Mouse (Mus musculus) right cerebral cortex, adult 18-20 months (tissue): Measurements from ENCODE around the gene Olig2.
"Not testable (repeated sequence)": the region's sequence is repeated elsewhere in the genome, so short reads cannot be mapped to it uniquely, and the experiment has no call there.

Experiments used
- DNase-seq: peaks from one replicate; pipeline ENCODE4 v3.0.0; 2022; ENCODE audit warnings: mixed read lengths

Gene Olig2

DNA sequence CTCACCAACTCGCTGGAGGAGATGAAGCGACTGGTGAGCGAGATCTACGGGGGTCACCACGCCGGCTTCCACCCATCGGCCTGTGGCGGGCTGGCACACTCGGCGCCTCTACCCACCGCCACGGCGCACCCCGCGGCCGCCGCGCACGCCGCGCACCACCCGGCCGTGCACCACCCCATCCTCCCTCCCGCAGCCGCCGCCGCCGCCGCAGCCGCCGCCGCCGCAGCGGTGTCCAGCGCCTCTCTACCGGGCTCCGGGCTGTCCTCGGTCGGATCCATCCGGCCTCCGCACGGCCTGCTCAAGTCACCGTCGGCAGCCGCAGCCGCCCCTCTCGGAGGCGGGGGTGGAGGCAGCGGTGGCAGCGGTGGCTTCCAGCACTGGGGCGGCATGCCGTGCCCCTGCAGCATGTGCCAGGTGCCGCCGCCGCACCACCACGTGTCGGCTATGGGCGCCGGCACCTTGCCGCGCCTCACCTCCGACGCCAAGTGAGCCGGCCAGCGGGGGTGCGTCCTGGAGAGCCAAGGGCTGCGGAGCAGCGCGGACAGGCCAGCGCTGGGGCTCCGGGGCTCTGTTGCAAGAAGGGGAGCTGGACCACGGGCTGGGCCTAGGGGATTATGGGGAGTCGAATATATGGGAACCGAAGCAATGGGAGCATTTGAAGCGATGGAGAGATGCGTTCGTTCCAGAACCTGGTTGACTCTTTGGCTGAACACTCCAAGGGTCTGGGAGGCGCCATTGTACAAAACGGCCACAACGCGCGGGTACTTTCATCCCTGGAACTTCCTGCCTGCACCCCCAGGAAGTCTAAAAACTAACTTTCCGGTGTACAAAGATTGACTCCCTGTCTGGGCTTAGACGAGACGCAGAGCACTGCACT, 1.9 kb downstream of the Olig2 start:
- DNase-seq, result no peak

DNA sequence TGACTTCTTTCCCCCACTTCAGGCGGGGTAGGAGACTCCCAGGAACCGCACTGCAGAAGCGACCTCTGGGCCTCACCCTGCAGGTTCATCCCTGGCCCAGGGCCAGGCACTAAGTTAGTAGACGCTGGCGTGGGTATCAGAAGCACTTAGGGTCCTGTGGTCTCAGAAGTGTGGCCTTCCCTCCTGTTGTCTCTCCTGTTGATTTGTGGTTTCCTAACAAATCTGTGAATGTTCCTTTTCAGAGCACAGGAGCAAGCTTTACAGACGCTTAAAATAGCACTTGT, 2.4 kb downstream of the Olig2 start:
- no peak for DNase-seq

DNA sequence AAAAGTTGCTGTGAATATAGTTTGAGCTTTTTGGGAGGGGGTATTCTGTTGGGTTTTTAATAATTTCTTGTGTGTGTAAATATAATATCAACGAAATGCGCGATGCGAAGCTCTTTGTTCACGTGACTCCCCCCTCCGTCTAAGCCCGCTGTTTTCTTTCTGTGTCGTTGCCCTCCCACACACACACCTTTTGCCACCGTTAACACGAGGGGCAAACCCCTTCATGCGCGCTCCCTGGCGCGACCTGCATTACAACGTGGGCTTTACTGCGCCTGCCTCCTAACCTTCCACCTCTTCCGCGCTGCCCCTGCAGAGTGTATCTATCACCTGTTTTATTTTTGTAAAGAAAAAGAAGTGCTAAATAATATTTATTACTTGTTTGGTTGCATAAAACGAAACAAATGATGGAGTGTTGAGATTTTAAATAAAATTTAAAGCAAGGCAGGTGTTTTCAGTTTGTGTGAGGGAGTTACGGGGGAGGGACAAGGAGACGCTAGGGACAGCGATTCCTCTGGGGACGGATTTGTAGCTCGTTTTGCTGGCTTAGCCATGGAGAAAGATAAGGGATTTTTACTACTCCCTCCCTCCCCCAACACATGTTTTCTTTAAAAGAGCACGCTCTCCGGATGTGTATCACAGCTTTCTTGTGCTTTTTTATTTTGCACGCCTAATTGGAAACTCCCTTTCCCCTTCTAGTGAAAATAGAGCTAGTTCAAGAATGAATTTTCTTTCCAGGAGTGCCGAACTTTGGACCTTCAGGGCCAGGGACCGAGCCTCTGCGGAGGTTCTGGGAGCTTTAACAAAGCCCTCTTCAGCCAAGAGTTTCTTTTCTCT, 3.2 kb downstream of the Olig2 start:
- DNase-seq, result no peak

DNA sequence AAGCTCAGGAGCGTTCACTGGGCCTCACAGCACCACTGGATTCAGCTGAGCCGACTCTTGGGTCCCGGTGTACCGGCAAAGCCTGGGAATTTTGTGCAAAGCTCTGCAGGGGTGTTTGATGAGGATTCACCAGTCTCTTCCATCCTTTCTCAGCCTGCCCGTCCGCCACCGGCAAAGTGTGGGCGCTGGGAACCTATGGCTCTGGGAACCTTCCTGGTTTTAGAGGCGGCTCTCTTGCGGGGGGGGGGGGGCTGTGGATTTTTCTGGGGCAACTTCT, 3.8 kb downstream of the Olig2 start:
- DNase-seq, result no peak

DNA sequence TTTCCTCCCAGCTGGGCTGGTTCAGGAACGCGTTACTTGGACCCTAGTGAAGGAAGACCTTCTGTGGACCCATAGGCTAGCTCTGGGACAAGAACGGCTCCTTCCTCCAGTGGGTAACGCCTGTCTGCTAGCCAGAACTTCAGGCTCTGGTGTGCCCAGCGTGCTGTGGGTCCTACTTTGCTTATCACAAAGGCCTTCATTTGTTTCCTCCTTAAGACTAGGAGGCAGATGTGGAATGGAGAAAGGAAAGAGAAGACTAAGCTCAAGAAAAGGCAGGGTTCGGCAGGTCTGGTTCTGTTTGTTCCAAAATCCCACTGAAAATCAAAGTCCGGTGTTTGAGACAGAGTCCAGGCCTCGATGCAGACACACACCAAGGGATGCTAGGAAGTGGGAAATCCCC, 4.4 kb downstream of the Olig2 start:
- no peak for DNase-seq

DNA sequence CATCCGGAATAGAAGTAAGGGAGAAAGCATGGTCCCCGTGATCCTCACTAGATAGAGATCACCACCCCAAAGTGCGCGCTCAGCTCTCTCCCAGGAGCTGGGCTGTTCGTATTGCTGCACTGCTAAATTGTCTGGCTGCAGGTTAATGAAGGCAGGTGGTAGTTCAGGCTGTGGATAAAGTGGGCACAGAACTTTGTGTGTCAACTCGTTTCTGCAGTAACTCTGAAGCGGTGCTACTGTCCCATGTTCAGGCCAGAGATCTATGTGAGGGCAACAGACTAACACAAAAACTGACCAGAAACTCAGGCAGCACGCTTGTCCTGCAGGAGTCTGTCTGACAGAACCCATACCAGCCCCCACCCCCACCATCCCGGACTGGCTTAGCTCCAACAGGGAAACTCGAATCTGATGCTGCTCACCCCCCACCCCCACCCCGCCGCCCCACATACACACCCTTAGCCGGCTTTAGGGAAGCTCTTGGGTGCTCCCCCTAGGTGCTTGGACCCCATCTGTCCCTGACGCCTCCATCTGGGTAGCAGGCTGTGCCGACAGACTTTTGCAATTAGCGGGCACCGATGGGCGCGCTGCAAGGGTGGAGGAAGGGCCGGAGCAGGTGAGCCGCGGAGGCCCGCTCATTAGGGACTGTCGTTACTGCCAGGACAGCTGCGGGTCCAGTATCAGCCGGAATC, 6.7 kb downstream of the Olig2 start:
- no peak for DNase-seq

DNA sequence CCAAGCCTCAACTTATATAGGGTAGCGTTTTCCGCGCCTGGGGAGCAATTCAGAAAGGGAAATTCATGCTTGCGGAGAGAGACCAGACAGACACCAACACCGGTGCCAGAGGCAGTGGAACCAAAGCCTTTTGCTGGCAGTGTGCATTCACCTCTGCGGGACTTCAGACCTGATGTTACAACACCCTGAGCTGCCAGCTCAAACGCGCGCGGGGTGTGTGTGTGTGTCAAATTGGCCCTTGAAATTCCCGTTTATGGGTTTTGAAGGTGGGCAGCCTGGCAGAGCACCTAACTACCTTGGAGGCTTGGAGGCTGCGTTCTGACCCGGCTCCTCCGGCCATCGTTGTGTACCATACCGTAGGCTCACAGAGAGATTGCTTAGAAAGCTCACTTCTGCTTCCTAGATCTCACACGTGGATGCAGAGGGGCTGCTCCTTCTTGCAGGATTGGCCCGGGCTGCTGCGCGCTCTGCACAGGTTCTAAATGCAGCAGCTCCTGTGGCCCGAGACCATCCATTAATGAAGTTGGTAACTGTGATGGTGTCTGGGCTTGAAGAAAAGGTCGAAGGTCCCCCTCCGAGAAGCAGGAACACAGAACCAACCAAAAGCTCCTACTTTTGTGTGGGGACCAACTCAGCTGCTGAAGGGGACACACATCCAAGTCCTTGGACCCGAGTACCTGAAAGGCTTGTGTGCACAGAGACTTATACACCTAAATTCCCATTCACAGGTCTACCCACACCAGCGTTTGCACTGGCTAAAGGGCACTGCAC, 7.4 kb downstream of the Olig2 start:
- no peak for DNase-seq

DNA sequence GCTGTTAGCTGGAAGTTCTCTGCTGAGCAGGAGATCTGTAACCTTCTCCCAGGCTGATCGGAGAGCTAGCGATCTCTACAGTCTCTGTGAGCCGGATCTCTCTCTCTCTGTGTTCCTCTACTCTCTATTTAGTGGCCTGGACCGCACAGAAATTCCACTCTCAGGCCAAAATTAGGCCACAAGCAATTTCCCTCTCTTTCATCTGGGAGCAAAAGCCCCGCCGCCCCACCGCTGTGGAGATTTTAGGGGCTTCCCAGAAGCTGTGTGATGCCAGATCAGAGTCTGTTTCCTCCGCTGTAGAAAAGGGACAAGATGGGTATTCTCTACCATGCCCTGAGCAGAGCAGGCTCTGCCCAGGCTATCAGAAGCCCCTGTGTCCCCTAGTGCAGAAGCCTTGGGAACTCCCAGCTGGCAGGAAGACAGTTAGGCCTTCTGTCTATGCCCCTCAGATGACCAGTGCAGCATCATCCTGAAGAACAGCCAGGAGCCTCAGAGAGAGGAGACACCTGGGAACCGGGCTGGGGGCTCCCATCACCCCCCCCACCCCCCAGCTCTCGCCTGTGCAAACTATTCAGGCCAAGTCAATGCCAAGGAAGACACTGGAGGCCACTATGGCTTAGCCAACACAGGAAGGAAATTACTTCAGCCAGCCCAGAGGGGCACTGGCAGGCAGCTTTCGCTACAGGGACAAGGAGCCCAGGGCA, 8.1 kb downstream of the Olig2 start:
- DNase-seq, result no peak

DNA sequence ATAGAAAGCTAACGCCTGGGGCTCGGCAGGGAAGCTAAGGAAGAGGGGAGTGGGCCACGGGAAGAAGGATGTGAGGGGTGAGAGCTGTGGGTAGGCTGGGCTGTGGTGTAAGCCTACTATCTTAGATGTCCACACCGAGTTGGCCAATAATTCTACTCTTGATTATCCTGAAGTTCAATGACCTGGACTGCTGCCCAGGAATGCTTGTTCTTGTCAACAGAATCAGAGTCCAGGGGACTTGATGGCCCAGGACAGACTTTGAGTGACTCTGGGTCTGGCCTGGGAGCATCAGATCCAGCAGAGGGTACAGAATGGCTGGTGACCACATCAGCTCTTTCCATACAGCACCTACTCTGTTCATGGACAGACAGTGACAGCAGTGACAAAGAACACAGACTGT, 13.8 kb downstream of the Olig2 start:
- DNase-seq, result no peak

DNA sequence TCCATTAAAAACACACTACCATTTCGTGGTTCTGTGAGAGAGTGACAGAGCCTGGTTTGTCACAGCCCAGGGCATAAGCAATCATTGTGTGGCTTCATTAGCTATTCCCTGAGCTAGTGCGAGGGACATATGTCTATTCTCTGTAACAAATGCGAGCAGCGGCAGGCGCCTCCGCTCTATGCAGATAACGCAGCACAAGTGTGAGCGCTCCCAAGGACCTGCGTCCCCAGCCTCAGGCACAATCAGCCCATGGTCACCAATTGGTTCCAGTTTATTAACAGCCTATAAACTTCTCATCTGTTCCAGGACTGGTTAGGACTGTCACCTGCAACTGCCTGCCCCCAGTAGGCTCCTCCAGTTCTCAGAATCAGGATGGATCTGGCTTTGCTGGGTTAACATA, 21.0 kb downstream of the Olig2 start:
- DNase-seq, result no peak

DNA sequence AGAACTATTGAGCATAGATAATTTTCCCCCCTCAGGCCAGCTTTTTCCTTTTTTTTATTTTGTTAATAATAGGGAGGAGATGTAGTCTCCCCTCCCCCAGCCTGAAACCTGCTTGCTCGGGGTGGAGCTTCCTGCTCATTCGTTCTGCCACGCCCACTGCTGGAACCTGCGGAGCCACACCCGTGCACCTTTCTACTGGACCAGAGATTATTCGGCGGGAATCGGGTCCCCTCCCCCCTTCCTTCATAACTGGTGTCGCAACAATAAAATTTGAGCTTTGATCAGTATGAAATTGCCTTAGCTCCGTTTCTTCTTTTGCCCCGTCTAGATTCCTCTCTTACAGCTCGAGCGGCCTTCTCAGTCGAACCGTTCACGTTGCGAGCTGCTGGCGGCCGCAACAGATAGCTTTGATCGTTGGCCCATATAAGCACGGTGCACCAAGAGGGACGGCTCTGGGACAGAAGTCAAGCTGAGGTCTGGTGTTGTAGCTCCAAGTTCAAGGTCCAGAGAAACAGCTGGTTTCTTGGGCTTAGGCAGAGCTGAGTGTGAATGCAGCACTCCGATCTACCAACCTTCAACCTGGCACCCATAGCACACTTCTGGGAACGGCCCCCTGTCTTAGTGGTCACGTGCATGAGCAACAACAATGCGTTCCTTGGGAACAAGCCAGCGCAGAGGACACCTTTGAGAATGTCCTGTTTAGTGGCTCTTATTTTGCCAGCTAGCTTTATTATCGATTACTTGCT, 30.3 kb downstream of the Olig2 start:
- DNase-seq, result not testable (repeated sequence)

DNA sequence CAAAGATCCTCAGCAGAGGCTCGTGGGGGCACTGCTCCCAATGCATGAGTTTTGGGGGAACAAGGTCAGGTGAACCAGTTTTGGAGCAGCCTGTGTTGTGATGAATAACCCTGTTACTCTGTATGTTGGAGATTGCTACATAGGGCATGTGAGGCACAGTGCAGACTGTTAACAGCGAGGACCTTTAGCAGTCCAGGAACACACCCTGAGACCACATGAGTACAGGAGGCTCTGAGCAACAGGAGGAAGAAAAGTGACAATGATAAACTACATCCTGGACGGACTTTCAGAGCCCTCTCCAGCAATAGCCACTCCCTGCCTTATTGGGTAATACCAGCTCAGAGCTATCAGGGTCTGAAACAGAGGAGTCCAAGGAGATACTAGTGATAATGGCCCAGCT, 33.7 kb downstream of the Olig2 start:
- DNase-seq, result no peak

DNA sequence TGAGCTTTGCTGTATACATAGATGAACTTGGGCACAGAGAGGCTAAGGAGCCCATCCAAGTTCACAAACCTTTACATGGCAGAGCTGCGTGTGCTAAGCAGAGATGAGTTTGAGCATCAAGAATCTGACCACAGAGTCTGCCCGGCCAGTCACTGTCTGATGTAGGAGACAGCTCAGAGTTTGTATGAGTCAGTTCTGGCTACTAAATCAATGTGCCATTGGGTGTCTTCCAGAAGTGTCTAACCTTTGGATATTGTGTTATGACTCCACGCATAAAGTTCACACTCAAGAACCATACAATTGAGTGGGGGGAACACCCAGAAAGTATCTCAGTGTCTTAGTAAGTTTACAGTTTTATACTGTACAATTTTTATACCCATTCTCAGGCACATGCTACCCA, 35.6 kb downstream of the Olig2 start:
- DNase-seq, result no peak

DNA sequence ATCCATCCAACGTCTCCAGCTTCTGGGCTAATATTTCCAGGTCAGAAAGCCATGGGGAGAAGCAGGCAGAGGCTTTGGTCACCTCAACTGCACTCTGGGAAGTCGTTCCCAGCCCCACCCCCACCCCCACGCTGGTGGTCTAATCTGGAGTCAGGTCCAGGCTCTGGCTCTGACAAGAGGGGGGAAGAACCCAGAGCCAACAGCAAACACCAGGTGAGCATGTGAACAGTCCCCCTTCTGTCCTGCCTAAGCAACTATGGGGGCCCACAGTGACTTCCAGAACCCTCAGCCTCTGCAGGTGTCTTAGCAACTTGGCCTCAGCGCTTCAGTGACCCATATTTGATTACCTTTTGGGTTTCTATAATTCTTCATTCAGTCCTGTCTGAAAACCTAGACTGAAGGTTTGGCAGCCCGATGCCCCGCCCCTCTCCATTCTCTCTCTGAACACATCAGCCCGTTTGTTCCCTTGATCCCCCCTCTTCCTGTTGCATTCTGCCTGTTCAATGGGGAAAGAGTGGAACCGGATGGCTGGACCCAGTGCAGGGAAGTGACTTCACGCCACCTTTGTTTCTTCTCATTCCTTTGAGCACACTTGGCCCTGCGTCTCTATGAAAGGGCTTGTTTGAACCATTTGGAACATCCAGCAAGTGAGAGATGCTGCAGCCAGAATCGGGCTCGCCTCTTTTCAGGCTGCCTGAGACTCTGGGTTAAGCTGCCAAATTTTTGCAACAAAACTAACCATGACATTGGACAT, 37.4 kb downstream of the Olig2 start:
- DNase-seq, result peak; percentile 38

DNA sequence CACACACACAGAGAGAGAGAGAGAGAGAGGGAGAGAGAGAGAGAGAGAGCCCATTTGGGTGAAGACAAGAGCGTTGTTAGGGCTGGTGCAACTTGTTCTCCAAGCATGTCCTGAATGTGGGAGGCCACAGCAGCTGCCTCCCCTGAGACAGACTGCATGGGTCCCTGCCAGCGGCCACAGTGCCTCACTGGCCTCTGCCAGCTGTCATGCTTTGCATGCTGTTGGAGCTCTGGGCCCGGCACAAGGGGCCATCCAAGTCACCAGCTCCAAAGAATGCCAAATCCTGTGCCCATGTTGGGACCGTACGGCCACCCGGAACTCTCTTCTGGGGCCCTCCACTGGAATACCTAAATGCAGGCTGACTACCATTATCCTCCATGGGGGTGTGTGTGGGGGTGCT, 40.7 kb downstream of the Olig2 start:
- DNase-seq, result peak; percentile 74

DNA sequence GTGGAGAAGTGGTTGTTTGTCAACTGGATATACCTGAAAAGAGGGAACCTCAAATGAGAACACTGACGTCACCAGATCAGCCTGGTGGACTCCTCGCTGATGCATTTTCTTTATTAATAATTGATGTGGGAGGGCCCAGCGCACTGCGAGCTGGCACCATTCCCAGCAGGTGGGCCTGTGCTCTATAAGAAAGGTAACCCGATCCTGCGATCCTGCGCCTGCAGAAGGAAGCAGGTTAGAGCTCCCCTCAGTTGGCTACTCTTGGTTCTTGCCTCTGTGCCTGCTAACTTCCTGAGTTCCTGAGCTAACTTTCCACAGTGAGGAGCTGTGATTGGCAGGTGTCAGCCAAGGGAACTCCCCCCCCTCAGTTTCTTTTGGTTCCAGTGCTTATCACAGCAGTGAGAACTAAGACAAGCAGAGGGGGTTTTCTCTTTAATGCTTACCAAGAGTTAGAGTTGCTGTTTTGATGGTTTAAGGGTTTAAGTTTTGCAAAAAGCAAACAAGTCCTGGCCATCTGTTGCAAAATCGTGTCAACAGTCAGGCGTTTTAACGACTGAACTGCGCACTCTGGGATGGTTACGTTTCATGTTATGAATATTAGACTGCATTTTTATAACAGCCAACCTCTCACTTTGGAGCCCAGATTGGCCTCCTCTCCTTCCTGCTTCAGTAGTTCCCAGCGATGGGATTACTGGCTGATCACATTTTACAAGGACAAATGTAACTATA, 43.6 kb downstream of the Olig2 start:
- DNase-seq, result no peak

DNA sequence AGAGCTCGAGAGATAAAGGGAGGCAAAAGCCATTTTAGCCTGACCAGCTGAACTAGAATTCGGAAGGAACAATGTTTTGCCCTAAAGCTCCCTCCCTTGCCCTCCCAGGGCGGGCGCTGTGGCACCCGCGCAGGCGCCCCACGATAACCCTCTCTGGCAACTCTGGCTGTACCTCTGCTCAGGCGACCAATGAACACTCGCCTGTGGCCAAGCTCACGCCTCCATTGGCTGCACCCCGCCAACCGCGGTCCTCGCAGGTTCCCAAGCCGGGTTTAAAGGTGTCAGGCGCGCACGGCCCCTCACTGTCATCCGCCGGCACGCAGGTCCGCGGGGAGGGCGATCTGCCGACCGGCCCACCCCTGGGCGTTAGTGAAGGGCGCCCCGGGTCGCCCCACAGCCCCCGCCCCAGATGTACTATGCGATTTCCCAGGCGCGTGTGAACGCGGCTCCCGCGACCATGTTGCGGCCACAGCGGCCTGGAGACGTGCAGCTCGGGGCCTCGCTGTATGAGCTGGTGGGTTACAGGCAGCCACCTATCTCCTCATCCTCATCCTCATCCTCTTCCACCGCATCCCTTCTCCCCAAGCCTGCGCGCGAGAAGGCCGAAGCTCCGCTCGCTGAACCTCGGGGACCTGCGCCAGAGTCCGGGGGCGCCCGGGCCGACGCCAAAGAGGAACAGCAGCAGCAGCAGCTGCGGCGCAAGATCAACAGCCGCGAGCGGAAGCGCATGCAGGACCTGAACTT, 44.4 kb downstream of the Olig2 start, which contains the start of gene Olig1:
Gene Olig1 (plus strand): TSS at position 305 of the 744 bp plus-strand sequence.
- peak; percentile 90 for DNase-seq

DNA sequence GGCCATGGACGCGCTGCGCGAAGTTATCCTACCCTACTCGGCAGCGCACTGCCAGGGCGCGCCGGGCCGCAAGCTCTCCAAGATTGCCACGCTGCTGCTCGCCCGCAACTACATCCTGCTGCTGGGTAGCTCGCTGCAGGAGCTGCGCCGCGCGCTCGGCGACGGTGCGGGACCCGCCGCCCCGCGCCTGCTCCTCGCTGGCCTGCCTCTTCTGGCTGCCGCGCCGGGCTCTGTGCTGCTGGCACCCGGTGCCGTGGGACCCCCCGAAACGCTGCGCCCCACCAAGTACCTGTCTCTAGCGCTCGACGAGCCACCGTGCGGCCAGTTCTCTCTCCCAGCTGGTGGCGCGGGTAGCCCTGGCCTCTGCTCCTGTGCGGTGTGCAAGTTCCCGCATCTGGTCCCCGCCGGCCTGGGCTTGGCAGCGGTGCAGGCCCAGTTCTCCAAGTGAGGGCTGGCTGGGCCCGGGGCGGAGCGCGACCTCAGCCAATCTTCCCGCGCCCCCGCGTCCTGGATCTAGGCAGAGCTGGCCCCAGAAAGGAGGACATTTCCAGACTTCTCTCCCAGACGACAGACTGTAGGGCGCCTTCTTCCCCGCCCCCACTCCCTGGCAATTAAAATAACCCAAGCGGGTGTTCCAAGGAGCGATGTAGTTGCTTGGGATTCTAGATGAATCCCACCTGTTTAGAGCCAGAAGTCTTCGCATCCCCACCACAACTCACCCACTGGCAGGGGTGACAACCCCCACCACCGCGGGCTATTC, 45.1 kb downstream of the Olig2 start:
- peak; percentile 38 for DNase-seq
